Mouse (Mus musculus): ENCODE measurements around the gene Aebp2. TPM values are rescaled to one million over a fixed set of nuclear protein-coding genes. Genes with fewer than 3 reads are reported as not detected.

Aebp2 gene
- polyA plus RNA-seq, 1 experiment from 2014 or later = 11.8 TPM

GRCm38 (mm10) chr6:140706056-140706455, 83.6 kb downstream of the Aebp2 start:
- Histone ChIP-seq H3K27ac (ENCODE audit: low read depth, low read length) (no peak overlapping the region), H3K27me3 (ENCODE audit: control insufficient read depth, insufficient read depth, low read length) (no peaks in the 10 kb centered on the region), H3K9ac (ENCODE audit: low read length) (no peak overlapping the region), H3K4me3 (ENCODE audit: low read depth, low read length) (no peak overlapping the region), H3K9me3 (ENCODE audit: control insufficient read depth, low read length) (no peaks in the 10 kb centered on the region), H3K36me3 (ENCODE audit: control insufficient read depth, insufficient read depth, low read length) (no peaks in the 10 kb centered on the region), H3K4me2 (ENCODE audit: low read depth) (no peak overlapping the region), H3K4me1 (ENCODE audit: control insufficient read depth, insufficient read depth, low read length) (0 out of 2 replicates have a peak, but pooled peaks cover 3% of the 10 kb centered on the region)
- ATAC-seq (ENCODE audit: insufficient read depth, low FRiP score, low TSS enrichment) = no peak
- DNase-seq (ENCODE audit: low spot score) = no peak
- 88% methylated on average over 5 of the region's 5 CpGs for WGBS

GRCm38 (mm10) chr6:140708059-140708458, 85.6 kb downstream of the Aebp2 start:
- Histone ChIP-seq H3K36me3 (ENCODE audit: control insufficient read depth, insufficient read depth, low read length) (no peaks in the 10 kb centered on the region), H3K9me3 (ENCODE audit: control insufficient read depth, low read length) (no peaks in the 10 kb centered on the region), H3K4me1 (ENCODE audit: control insufficient read depth, insufficient read depth, low read length) (0 out of 2 replicates have a peak, but pooled peaks cover 3% of the 10 kb centered on the region), H3K27me3 (ENCODE audit: control insufficient read depth, insufficient read depth, low read length) (no peaks in the 10 kb centered on the region), H3K27ac (ENCODE audit: low read depth, low read length) (no peak overlapping the region), H3K9ac (ENCODE audit: low read length) (no peak overlapping the region), H3K4me3 (ENCODE audit: low read depth, low read length) (no peak overlapping the region), H3K4me2 (ENCODE audit: low read depth) (no peak overlapping the region)
- ATAC-seq (ENCODE audit: insufficient read depth, low FRiP score, low TSS enrichment) (no peak), DNase-seq (ENCODE audit: low spot score) (no peak)
- 72% methylated on average over 10 of the region's 10 CpGs for WGBS

DNA sequence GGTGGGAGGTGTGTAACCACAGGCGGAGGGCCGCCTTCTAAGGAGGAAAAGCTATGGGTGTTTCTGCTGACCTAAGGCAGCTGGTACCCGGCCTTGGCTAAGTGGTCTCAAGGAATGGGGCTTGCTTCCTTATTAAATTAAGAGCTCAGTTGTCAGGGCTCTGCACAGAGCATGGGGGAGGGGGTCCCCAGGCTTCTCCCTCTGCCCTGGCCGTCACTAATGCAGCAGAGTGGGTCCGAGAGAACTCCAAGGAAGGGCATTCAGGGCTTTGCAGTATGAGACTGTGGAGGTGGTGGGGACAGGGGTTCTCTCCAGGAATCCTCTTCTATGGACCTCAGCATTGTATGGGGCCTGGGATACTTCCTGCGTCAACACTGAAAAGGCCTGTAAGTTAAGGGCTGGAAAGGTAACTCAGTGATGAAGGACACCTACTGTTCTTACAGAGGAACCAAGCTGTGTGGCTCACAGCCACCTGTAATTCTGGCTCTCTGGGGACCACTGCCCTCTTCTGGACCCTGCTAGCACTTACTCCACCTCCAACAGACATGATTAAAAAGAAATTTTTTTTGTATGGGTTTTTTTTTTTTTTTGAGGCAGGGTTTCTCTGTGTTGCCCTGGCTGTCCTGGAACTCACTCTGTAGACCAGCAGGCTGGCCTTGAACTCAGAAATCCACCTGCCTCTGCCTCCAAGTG, 87.1 kb downstream of the Aebp2 start:
- no peaks in the 10 kb centered on the region for H3K9me3 ChIP-seq (ENCODE audit: control insufficient read depth, low read length)
- DNase-seq (ENCODE audit: low spot score) (no peak), ATAC-seq (ENCODE audit: insufficient read depth, low FRiP score, low TSS enrichment) (no peak)
- 72% methylated on average over 6 of the region's 6 CpGs for WGBS
- H3K27me3 ChIP-seq (ENCODE audit: control insufficient read depth, insufficient read depth, low read length) = no peaks in the 10 kb centered on the region
- 0 out of 2 replicates have a peak, but pooled peaks cover 3% of the 10 kb centered on the region for H3K4me1 ChIP-seq (ENCODE audit: control insufficient read depth, insufficient read depth, low read length)
- H3K9ac ChIP-seq (ENCODE audit: low read length) = no peak overlapping the region
- H3K36me3 ChIP-seq (ENCODE audit: control insufficient read depth, insufficient read depth, low read length) = no peaks in the 10 kb centered on the region
- H3K27ac ChIP-seq (ENCODE audit: low read depth, low read length) = no peak overlapping the region
- no peak overlapping the region for H3K4me2 ChIP-seq (ENCODE audit: low read depth)
- no peak overlapping the region for H3K4me3 ChIP-seq (ENCODE audit: low read depth, low read length)

GRCm38 (mm10) chr6:140712754-140713153, 90.3 kb downstream of the Aebp2 start:
- Histone ChIP-seq H3K27ac (ENCODE audit: low read depth, low read length) (no peak overlapping the region), H3K27me3 (ENCODE audit: control insufficient read depth, insufficient read depth, low read length) (no peaks in the 10 kb centered on the region), H3K4me1 (ENCODE audit: control insufficient read depth, insufficient read depth, low read length) (0 out of 2 replicates have a peak, but pooled peaks cover 3% of the 10 kb centered on the region), H3K9ac (ENCODE audit: low read length) (no peak overlapping the region), H3K36me3 (ENCODE audit: control insufficient read depth, insufficient read depth, low read length) (no peaks in the 10 kb centered on the region), H3K4me2 (ENCODE audit: low read depth) (no peak overlapping the region), H3K9me3 (ENCODE audit: control insufficient read depth, low read length) (no peaks in the 10 kb centered on the region), H3K4me3 (ENCODE audit: low read depth, low read length) (no peak overlapping the region)
- WGBS = 7% methylated on average over 11 of the region's 11 CpGs
- ATAC-seq (ENCODE audit: insufficient read depth, low FRiP score, low TSS enrichment) (no peak), DNase-seq (ENCODE audit: low spot score) (peak; percentile 70)

- Histone ChIP-seq H3K36me3 (ENCODE audit: control insufficient read depth, insufficient read depth, low read length) (no peaks in the 10 kb centered on the region), H3K4me3 (ENCODE audit: low read depth, low read length) (no peak overlapping the region), H3K9ac (ENCODE audit: low read length) (no peak overlapping the region), H3K27me3 (ENCODE audit: control insufficient read depth, insufficient read depth, low read length) (no peaks in the 10 kb centered on the region), H3K9me3 (ENCODE audit: control insufficient read depth, low read length) (no peaks in the 10 kb centered on the region), H3K27ac (ENCODE audit: low read depth, low read length) (no peak overlapping the region), H3K4me2 (ENCODE audit: low read depth) (no peak overlapping the region), H3K4me1 (ENCODE audit: control insufficient read depth, insufficient read depth, low read length) (no peaks in the 10 kb centered on the region)
- peak; percentile 51 for ATAC-seq (ENCODE audit: insufficient read depth, low FRiP score, low TSS enrichment)
- 26% methylated on average over 10 of the region's 10 CpGs for WGBS
- peak; percentile 78 for DNase-seq (ENCODE audit: low spot score)
Observed at GRCm38 (mm10) chr6:140714905-140715365, 92.5 kb downstream of the Aebp2 start.

- DNase-seq (ENCODE audit: low spot score) (no peak), ATAC-seq (ENCODE audit: insufficient read depth, low FRiP score, low TSS enrichment) (no peak)
- H3K36me3 ChIP-seq (ENCODE audit: control insufficient read depth, insufficient read depth, low read length) = no peaks in the 10 kb centered on the region
- H3K4me1 ChIP-seq (ENCODE audit: control insufficient read depth, insufficient read depth, low read length) = no peaks in the 10 kb centered on the region
- H3K9ac ChIP-seq (ENCODE audit: low read length) = no peak overlapping the region
- H3K9me3 ChIP-seq (ENCODE audit: control insufficient read depth, low read length) = no peaks in the 10 kb centered on the region
- no peak overlapping the region for H3K4me2 ChIP-seq (ENCODE audit: low read depth)
- H3K27ac ChIP-seq (ENCODE audit: low read depth, low read length) = no peak overlapping the region
- H3K27me3 ChIP-seq (ENCODE audit: control insufficient read depth, insufficient read depth, low read length) = no peaks in the 10 kb centered on the region
- 81% methylated on average over 10 of the region's 10 CpGs for WGBS
- H3K4me3 ChIP-seq (ENCODE audit: low read depth, low read length) = no peak overlapping the region
Observed at GRCm38 (mm10) chr6:140722058-140722457, 99.6 kb downstream of the Aebp2 start.

Other genes starting within 250 kb of the Aebp2 start
- 49.0 and 52.0 TPM in 2 replicates for gene Plekha5, start 198.6 kb upstream of the Aebp2 start, polyA plus RNA-seq (2014; fragmentation: Nextera tagmentation; extraction: Ambion mirVana)
- gene Gm11077, start 106.6 kb downstream of the Aebp2 start, polyA plus RNA-seq (2014; fragmentation: Nextera tagmentation; extraction: Ambion mirVana) = not detected in 2 replicates

All from neural tube, embryonic 11.5 days (tissue).